ENCODE assay signal across 12 mouse cellular contexts in genomic region chr17:27721125-27721664, GRCm38 (mm10). TPM values are rescaled to one million over a fixed set of nuclear protein-coding genes. Genes with fewer than 3 reads are reported as not detected.
DNase-seq lines count a peak whose midpoint lies in the region; ATAC-seq lines count a peak whose summit lies in the region.
"Had no signal": no experiment of that assay in that cellular context is flagged by ENCODE, and none has a peak within 500 bp of the region (broad histone marks: within the 10 kb centered on the region; RNA-seq: fewer than 3 reads in every experiment).

No protein-coding gene starts in this region.

- 66% methylated on average over 9 of the region's 9 CpGs for WGBS in hindbrain, embryonic 16.5 days
- 73% methylated on average over 9 of the region's 9 CpGs for WGBS in hindbrain, embryonic 13.5 days

- no peak overlapping the region for H3K9ac ChIP-seq in hindbrain, embryonic 16.5 days (ENCODE audit: low read depth, low read length)
- H3K9ac ChIP-seq in hindbrain, embryonic 13.5 days = no peak overlapping the region
- H3K9ac ChIP-seq: liver, embryonic 14.5 days had no signal

- H3K4me3 ChIP-seq in hindbrain, embryonic 16.5 days (ENCODE audit: low read length) = no peak overlapping the region
- no peak overlapping the region for H3K4me3 ChIP-seq in hindbrain, embryonic 13.5 days

- peak; percentile 40 for DNase-seq in adrenal gland, adult 2 months
- no peak for DNase-seq in adrenal gland, postnatal 4 days (ENCODE audit: low spot score in 2 of 2)
- peak; percentile 63 for DNase-seq in gastrocnemius, postnatal 10 days
- DNase-seq in retina, embryonic 14.5 days (ENCODE audit: low spot score) = no peak
- DNase-seq: kidney, postnatal 36 days had no signal

- H3K9me3 ChIP-seq in hindbrain, embryonic 16.5 days (ENCODE audit: control insufficient read depth, low read length) = no peaks in the 10 kb centered on the region
- no peaks in the 10 kb centered on the region for H3K9me3 ChIP-seq in hindbrain, embryonic 13.5 days

- ATAC-seq in hindbrain, embryonic 16.5 days = peak; percentile 45; the same call in 1 of the 2 replicates
- ATAC-seq in hindbrain, embryonic 13.5 days (ENCODE audit: low FRiP score) = no peak
- ATAC-seq in cerebellum, adult (ENCODE audit: insufficient number of reproducible peaks, low FRiP score, low TSS enrichment) = peak; percentile 79
- ATAC-seq in granulocyte monocyte progenitor cell, adult 5-6 weeks (replicated peaks; ENCODE audit: poor library complexity, severe bottlenecking) = no peak
- ATAC-seq: inflammation-experienced regulatory T-cells, adult 6 months had no signal

- peaks cover 15% of the 10 kb centered on the region; the same call in 1 of the 2 replicates for H3K4me1 ChIP-seq in hindbrain, embryonic 16.5 days (ENCODE audit: control insufficient read depth, insufficient read depth, low read depth, low read length)
- H3K4me1 ChIP-seq in hindbrain, embryonic 13.5 days (replicated peaks) = peaks cover 30% of the 10 kb centered on the region

- H3K36me3 ChIP-seq in hindbrain, embryonic 16.5 days (ENCODE audit: control insufficient read depth, insufficient read depth, low read length) = no peaks in the 10 kb centered on the region
- H3K36me3 ChIP-seq in hindbrain, embryonic 13.5 days = no peaks in the 10 kb centered on the region

- no peak overlapping the region for H3K27ac ChIP-seq in hindbrain, embryonic 16.5 days (ENCODE audit: low read depth, low read length)
- no peak overlapping the region for H3K27ac ChIP-seq in hindbrain, embryonic 13.5 days
- H3K27ac ChIP-seq: liver, embryonic 14.5 days; macrophage had no signal

- no peaks in the 10 kb centered on the region for H3K27me3 ChIP-seq in hindbrain, embryonic 16.5 days (replicated peaks; ENCODE audit: control insufficient read depth, insufficient read depth, low read length)
- peaks cover 14% of the 10 kb centered on the region for H3K27me3 ChIP-seq in hindbrain, embryonic 13.5 days

- no peak overlapping the region for H3K4me2 ChIP-seq in hindbrain, embryonic 16.5 days (ENCODE audit: low read length)
- no peak overlapping the region for H3K4me2 ChIP-seq in hindbrain, embryonic 13.5 days

RNA-seq across cellular contexts. Expression of gene Spdef, which starts 7.6 kb away (rescaled TPM):
- total RNA-seq in adrenal gland, adult 2 months (2021) = under 1 TPM in 1 of 2 experiments, not detected in 1; 0.28 TPM
- polyA plus RNA-seq in adrenal gland, adult 2 months (2012; rRNA removed) = 0.11 and 0.47 TPM in 2 replicates
- total RNA-seq in adrenal gland, postnatal 4 days (2021) = 1 to 10 TPM; 1.2 to 1.9 TPM
- polyA plus RNA-seq in hindbrain, embryonic 16.5 days (2015; fragmentation: Nextera tagmentation; extraction: Ambion mirVana) = 0.60 and 1.6 TPM in 2 replicates
- 0.60 TPM in 2 replicates for polyA plus RNA-seq in hindbrain, embryonic 13.5 days (2015; fragmentation: Nextera tagmentation; extraction: Ambion mirVana)
- total RNA-seq in gastrocnemius, postnatal 10 days (2021) = under 1 TPM; 0.26 to 0.43 TPM
- not detected in 2 replicates for total RNA-seq in granulocyte monocyte progenitor cell, adult 5-6 weeks (2014; fragmentation: Nextera tagmentation)
- not detected in 2 replicates for total RNA-seq in granulocyte monocyte progenitor cell, adult 5-6 weeks (2017)
- polyA plus RNA-seq: inflammation-experienced regulatory T-cells, adult 6 months; liver, embryonic 14.5 days; macrophage had no signal

Comparison
In these comparisons a context has a peak if more than half of its experiments do, and no peak if none do; other contexts are left out.
1. DNase-seq: peak in adrenal gland, adult 2 months (single experiment) and gastrocnemius, postnatal 10 days (single experiment); none in adrenal gland, postnatal 4 days (0 of 2) and retina, embryonic 14.5 days (single experiment).
2. ATAC-seq: peak in hindbrain, embryonic 16.5 days (single experiment) and cerebellum, adult (single experiment); none in hindbrain, embryonic 13.5 days (single experiment) and granulocyte monocyte progenitor cell, adult 5-6 weeks (single experiment).